ENCODE assay signal across 14 mouse cellular contexts in genomic region chr17:79611545-79611944, GRCm38 (mm10). TPM values are rescaled to one million over a fixed set of nuclear protein-coding genes. Genes with fewer than 3 reads are reported as not detected.
DNase-seq lines count a peak whose midpoint lies in the region; ATAC-seq and TF ChIP-seq lines count a peak whose summit lies in the region.
"Had no signal": no experiment of that assay in that cellular context is flagged by ENCODE, and none has a peak within 500 bp of the region (broad histone marks: within the 10 kb centered on the region; RNA-seq: fewer than 3 reads in every experiment).

Gene Rmdn2, plus strand, starts transcription at chr17:79611863.

- no peaks in the 10 kb centered on the region for H3K9me3 ChIP-seq in embryonic facial prominence, embryonic 14.5 days (ENCODE audit: control insufficient read depth, low read length)

- no peaks in the 10 kb centered on the region for H3K27me3 ChIP-seq in Patski
- H3K27me3 ChIP-seq in embryonic facial prominence, embryonic 14.5 days (replicated peaks; ENCODE audit: control insufficient read depth, insufficient read depth, low read length) = no peaks in the 10 kb centered on the region

- TF ChIP-seq CTCF in gastrocnemius, adult 2 months (IDR thresholded peaks at IDR 0.05) = no peak
- TF ChIP-seq CTCF in Patski (IDR thresholded peaks at IDR 0.05) = no peak

- no peak within 1 kb of the TSS for H3K27ac ChIP-seq in gastrocnemius, adult 2 months
- H3K27ac ChIP-seq in embryonic facial prominence, embryonic 14.5 days (replicated peaks; ENCODE audit: low read depth, low read length) = no peak within 1 kb of the TSS

- no peak within 1 kb of the TSS for H3K9ac ChIP-seq in embryonic facial prominence, embryonic 14.5 days (ENCODE audit: low read depth, low read length)

- POLR2A ChIA-PET in Patski (lab: Charles Lee) = no interaction called here

- no peak for DNase-seq in gastrocnemius, adult 2 months
- no peak for DNase-seq in gastrocnemius, postnatal 10 days
- DNase-seq in left cerebral cortex, adult 18-20 months (ENCODE audit: low spot score in 2 of 2) = no peak
- DNase-seq in left cerebral cortex, adult 8-10 months (ENCODE audit: low spot score in 2 of 2) = no peak
- DNase-seq in Patski (ENCODE audit: low read depth, low spot score) = no peak
- no peak for DNase-seq in embryonic facial prominence, embryonic 14.5 days (ENCODE audit: low spot score)
- DNase-seq in layer of hippocampus, adult 11-12 months (ENCODE audit: low spot score) = no peak
- DNase-seq in right cerebral cortex, postnatal 14 days = no peak
- DNase-seq: B cell, adult 2 months; kidney, postnatal 10 days; lung, adult 18-20 months; thymus, adult 18-20 months had no signal

- 87% methylated on average over 4 of the region's 4 CpGs for WGBS in embryonic facial prominence, embryonic 14.5 days

- intact Hi-C loops in gastrocnemius, adult 2 months (cut with DNase I) = no loop called here

- no peaks in the 10 kb centered on the region for H3K36me3 ChIP-seq in embryonic facial prominence, embryonic 14.5 days (ENCODE audit: control insufficient read depth, insufficient read depth, low read length)

- H3K4me2 ChIP-seq in embryonic facial prominence, embryonic 14.5 days (ENCODE audit: low read depth, low read length) = no peak within 1 kb of the TSS

- CTCF ChIA-PET in Patski (lab: Charles Lee) = no interaction called here

- no peak for ATAC-seq in Patski
- ATAC-seq in embryonic facial prominence, embryonic 14.5 days (ENCODE audit: low read depth) = no peak

- H3K4me3 ChIP-seq in gastrocnemius, adult 2 months = no peak within 1 kb of the TSS
- H3K4me3 ChIP-seq in embryonic facial prominence, embryonic 14.5 days (ENCODE audit: low read depth, low read length) = no peak within 1 kb of the TSS
- H3K4me3 ChIP-seq: erythroblast, embryonic 14.5 days; myocyte had no signal

- in situ Hi-C loops in Patski (cut with MboI; ENCODE audit: low pct_unique_long_range_greater_than_20kb) = no loop called here

- peaks cover 5% of the 10 kb centered on the region for H3K4me1 ChIP-seq in embryonic facial prominence, embryonic 14.5 days (ENCODE audit: control insufficient read depth, insufficient read depth, low read length)

RNA-seq across cellular contexts. Expression of gene Rmdn2, which starts in this region (rescaled TPM):
- 10 to 100 TPM; 13.4 to 13.5 TPM for total RNA-seq in gastrocnemius, adult 2 months (2021)
- 1 to 10 TPM; 7.1 to 7.5 TPM for total RNA-seq in gastrocnemius, postnatal 10 days (2021)
- total RNA-seq in left cerebral cortex, adult 18-20 months (2021) = 10 to 100 TPM; 12.7 to 15.3 TPM
- 10 to 100 TPM in 2 of 4 experiments, 1 to 10 TPM in 2; 8.6 to 15.7 (median 12.2) TPM for total RNA-seq in left cerebral cortex, adult 8-10 months (2022)
- 15.1 TPM for polyA plus RNA-seq in Patski (2021)
- 12.4 and 12.7 TPM in 2 replicates for polyA plus RNA-seq in embryonic facial prominence, embryonic 14.5 days (2014; fragmentation: Nextera tagmentation; extraction: Ambion mirVana)
